Mouse (Mus musculus) liver, embryonic 15.5 days (tissue): Measurements from ENCODE around the gene Nmi. TPM values are rescaled to one million over a fixed set of nuclear protein-coding genes. Genes with fewer than 3 reads are reported as not detected.
A peak's percentile ranks its signal among the peaks of the same experiment; 100 is the strongest.

Source experiments
- ATAC-seq: fragments of 200-750 bp; cut with Nextera tagmentation; 2 replicates; pipeline ENCODE4 v1.8.0; 2017; ENCODE audit warnings: moderate number of reproducible peaks, mild to moderate bottlenecking, moderate library complexity; ENCODE audit not compliant: insufficient read depth
- H3K27ac ChIP-seq: fragments of 300-500 bp; sonication (generic); replicated peaks from 2 replicates; pipeline ENCODE4 v1.5.1; 2015; ENCODE audit warnings: mild to moderate bottlenecking, inconsistent platforms
- H3K27me3 ChIP-seq: fragments of 300-500 bp; sonication (generic); 2 replicates; pipeline ENCODE4 v1.6.1; 2015; ENCODE audit warnings: mild to moderate bottlenecking, inconsistent platforms
- H3K36me3 ChIP-seq: fragments of 300-500 bp; sonication (generic); replicated peaks from 2 replicates; pipeline ENCODE4 v1.6.1; 2015; ENCODE audit warnings: moderate library complexity, mild to moderate bottlenecking, inconsistent platforms
- H3K4me1 ChIP-seq: fragments of 300-500 bp; sonication (generic); replicated peaks from 2 replicates; pipeline ENCODE4 v1.6.1; 2015; ENCODE audit warnings: inconsistent platforms
- H3K4me2 ChIP-seq: fragments of 300-500 bp; sonication (generic); 2 replicates; pipeline ENCODE4 v1.6.1; 2015; ENCODE audit warnings: moderate library complexity, mild to moderate bottlenecking, inconsistent platforms
- H3K4me3 ChIP-seq: fragments of 300-500 bp; sonication (generic); replicated peaks from 2 replicates; pipeline ENCODE4 v1.5.1; 2015; ENCODE audit warnings: mild to moderate bottlenecking, inconsistent platforms
- H3K9ac ChIP-seq: fragments of 300-500 bp; sonication (generic); 2 replicates; pipeline ENCODE4 v1.6.1; 2015; ENCODE audit warnings: moderate library complexity, mild to moderate bottlenecking, inconsistent platforms
- H3K9me3 ChIP-seq: fragments of 300-500 bp; sonication (generic); replicated peaks from 2 replicates; pipeline ENCODE4 v1.6.1; 2016; ENCODE audit warnings: inconsistent platforms
- WGBS: fragments of 180-500 bp; shearing (Covaris S2); methylation state at CpG from one replicate; pipeline ENCODE4 v1.1.7; 2015; ENCODE audit warnings: mixed read lengths; ENCODE audit not compliant: insufficient replicate concordance; 5-methylcytosine and 5-hydroxymethylcytosine counted together
- polyA plus RNA-seq: library from polyadenylated mRNA; unstranded; fragments of >200 nt; fragmentation: Nextera tagmentation; extraction: Ambion mirVana; gene quantifications from 2 replicates; pipeline ENCODE4 v1.2.1, GENCODE M21; 2015

The Nmi gene
- polyA plus RNA-seq, 1 experiment from 2014 or later, result 11.9 TPM

DNA sequence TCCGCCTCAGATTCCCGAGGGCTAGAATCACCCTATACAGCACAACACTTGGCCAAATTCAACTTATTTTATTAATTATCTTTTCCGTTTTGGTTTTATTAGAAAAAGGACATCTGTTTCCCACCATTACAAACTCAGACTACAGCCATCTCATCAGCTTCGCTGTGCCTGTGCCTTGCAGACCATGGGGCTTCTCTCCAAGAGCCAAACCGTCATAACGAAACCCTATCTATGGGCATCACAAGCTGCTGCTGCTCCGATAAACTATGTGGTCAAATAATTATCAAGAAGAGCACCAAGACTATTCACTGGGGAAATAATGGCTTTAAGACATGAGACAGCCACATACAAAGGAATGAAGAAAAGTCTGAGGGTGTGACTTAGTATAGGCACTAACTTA lies 31.5 kb downstream of the Nmi start:
- Histone ChIP-seq H3K9me3 (no peaks in the 10 kb centered on the region), H3K27ac (0 out of 2 replicates have a peak overlapping the region, but pooled peaks have one; percentile 1), H3K27me3 (no peaks in the 10 kb centered on the region), H3K36me3 (no peaks in the 10 kb centered on the region), H3K4me2 (peak overlapping the region; percentile 2; the same call in 1 of the 2 replicates), H3K4me1 (peaks cover 34% of the 10 kb centered on the region), H3K9ac (no peak overlapping the region), H3K4me3 (no peak overlapping the region)
- 42% methylated on average over 7 of the region's 7 CpGs for WGBS
- ATAC-seq, result peak; percentile 56

DNA sequence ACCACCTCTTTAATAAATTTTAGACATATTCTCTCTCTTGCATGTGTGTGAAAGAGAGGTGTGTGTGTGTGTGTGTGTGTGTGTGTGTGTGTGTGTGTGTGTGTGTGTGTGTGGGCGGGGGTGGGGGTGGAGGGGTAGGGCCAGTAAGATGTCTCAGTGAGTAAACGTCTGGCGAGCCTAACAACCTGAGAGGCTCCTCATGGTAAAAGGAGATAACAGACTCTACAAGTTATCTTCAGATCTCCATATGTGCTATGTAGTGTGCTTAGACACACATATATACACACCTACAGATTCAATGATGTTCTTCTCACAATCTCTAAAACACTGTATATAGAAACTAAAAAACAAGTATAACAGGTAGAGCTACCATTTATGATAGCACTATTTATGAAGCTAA lies 34.5 kb downstream of the Nmi start:
- peak overlapping the region; percentile 79 for H3K27ac ChIP-seq
- peak overlapping the region; percentile 11; the same call in 1 of the 2 replicates for H3K4me2 ChIP-seq
- H3K4me1 ChIP-seq, result peaks cover 57% of the 10 kb centered on the region
- H3K9ac ChIP-seq, result no peak overlapping the region; the same call in 1 of the 2 replicates
- no peak overlapping the region for H3K4me3 ChIP-seq
- H3K27me3 ChIP-seq, result no peaks in the 10 kb centered on the region
- no peaks in the 10 kb centered on the region for H3K36me3 ChIP-seq
- no peaks in the 10 kb centered on the region for H3K9me3 ChIP-seq
- 11% methylated on average over 3 of the region's 3 CpGs for WGBS
- ATAC-seq, result peak; percentile 86

DNA sequence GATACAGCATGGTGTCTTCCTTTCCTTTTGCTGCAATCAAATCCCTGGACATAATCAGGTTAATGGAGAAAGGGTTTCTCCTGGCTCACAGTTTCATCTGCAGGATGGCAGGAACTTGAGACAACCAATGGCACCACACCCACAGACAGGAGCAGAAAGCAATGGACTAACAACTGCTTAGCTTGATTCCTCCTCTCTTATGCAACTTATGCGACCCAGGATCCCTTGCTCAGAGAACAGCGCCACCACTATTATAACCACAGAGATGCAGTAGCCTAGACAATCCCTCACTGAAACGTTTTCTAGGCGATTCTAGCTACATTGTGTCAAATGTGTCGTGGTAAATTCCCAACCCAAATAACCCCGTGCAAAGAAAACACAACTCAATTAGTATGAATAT lies 36.3 kb downstream of the Nmi start:
- peaks cover 72% of the 10 kb centered on the region for H3K4me1 ChIP-seq
- H3K4me3 ChIP-seq, result no peak overlapping the region
- H3K27ac ChIP-seq, result peak overlapping the region; percentile 34
- no peaks in the 10 kb centered on the region for H3K27me3 ChIP-seq
- ATAC-seq, result no peak
- H3K4me2 ChIP-seq, result no peak overlapping the region; the same call in 1 of the 2 replicates
- no peaks in the 10 kb centered on the region for H3K9me3 ChIP-seq
- WGBS, result 69% methylated on average over 6 of the region's 6 CpGs
- no peak overlapping the region for H3K9ac ChIP-seq
- 0 out of 2 replicates have a peak, but pooled peaks cover 4% of the 10 kb centered on the region for H3K36me3 ChIP-seq

DNA sequence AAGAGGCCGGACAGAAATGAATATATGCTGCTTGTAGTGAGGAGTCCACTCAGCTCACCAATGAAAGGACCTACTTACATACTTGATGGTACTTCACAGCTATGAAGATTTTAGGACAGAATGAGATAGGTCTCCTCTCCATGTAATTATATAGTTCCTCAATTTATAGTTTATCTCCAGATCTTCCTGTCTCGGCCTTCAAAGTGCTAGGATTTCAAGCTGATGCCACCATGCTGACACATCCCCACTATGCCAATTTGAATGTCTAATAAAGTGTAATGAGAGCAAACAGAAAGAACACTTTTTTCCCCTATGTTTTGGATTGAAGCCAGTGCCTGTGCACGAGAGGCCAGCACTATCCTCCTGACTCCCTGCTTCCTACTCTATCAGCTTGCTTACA lies 36.7 kb downstream of the Nmi start:
- peaks cover 70% of the 10 kb centered on the region for H3K4me1 ChIP-seq
- no peaks in the 10 kb centered on the region for H3K27me3 ChIP-seq
- H3K9ac ChIP-seq, result no peak overlapping the region
- ATAC-seq, result no peak
- no peak overlapping the region; the same call in 1 of the 2 replicates for H3K4me2 ChIP-seq
- H3K9me3 ChIP-seq, result no peaks in the 10 kb centered on the region
- 58% methylated on average over 3 of the region's 3 CpGs for WGBS
- 0 out of 2 replicates have a peak, but pooled peaks cover 5% of the 10 kb centered on the region for H3K36me3 ChIP-seq
- H3K27ac ChIP-seq, result 0 out of 2 replicates have a peak overlapping the region, but pooled peaks have one; percentile 1
- H3K4me3 ChIP-seq, result no peak overlapping the region

DNA sequence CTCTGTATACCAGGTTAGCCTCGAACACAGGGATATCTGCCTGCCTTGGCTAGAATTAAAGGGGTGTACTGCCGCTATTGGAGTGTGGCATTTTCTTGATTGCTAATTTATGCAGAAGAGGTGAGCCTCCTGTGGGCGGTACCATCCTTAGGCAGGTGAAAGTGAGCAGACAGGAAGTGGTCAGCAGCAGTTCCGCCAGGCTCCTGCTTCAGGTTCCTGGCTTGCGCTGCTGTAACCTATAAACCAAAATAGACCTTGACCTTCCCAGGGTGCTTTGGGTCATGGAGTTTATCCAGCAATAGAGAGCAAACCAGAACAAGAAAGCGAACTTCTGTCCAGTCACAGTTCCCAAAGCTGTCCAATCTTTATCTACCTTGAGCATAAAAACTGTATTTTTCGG lies 37.4 kb downstream of the Nmi start:
- peak overlapping the region; percentile 77 for H3K4me2 ChIP-seq

DNA sequence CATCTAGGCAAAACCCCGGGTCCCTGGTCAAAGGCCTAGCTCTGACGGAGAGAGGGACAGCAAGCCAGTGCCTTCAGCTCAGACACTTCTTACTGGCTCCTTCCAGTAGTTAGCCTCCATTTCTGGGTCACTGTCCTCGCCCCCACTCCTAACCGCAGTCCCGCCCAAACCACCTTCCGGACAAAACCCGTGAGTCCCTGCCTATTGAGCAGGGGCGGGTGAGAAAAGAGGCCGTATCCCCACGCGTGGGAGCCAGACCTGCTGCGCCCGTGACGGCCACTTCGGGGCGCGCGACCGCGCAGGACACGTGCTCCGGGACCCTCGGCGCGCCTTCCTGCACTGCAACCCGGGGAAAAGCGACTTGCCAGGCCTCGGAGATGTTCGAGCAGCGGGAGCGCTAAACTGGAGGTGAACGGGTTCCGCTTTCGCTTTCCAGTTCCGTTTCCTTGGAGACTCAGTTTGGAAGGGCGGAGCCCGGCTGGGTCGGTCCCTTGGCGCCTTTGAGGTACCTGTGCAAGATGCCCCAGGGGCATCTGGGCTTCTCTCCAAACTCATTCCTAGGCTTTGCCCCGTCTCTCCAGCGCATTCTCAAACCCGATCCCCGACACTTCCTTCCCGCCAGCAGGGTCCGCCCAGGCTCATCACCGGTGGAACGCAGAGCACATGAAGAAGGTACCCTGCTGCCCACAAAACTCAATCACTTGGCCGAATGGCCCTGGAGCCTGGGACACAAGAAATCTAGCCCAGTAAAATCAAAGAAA lies 38.5 kb downstream of the Nmi start, which contains the start of gene Rbm43:
TSS of gene Rbm43 (minus strand) at position 590 of the 761 bp plus-strand sequence.
- Histone ChIP-seq H3K4me3 (peak within 1 kb of the TSS; percentile 85), H3K36me3 (peaks cover 21% of the 10 kb centered on the region), H3K9ac (peak within 1 kb of the TSS; percentile 84), H3K9me3 (no peaks in the 10 kb centered on the region), H3K4me1 (peaks cover 70% of the 10 kb centered on the region), H3K27me3 (no peaks in the 10 kb centered on the region), H3K27ac (peak within 1 kb of the TSS; percentile 90), H3K4me2 (peak within 1 kb of the TSS; percentile 77)
- peak; percentile 67 for ATAC-seq
- WGBS, result under 1% methylated on average over 48 of the region's 48 CpGs

More for the DNA sequence above, 37.4 kb downstream of the Nmi start:
- Histone ChIP-seq H3K4me1 (peaks cover 65% of the 10 kb centered on the region), H3K9me3 (no peaks in the 10 kb centered on the region), H3K4me3 (peak overlapping the region; percentile 85), H3K27ac (peak overlapping the region; percentile 90), H3K36me3 (peaks cover 9% of the 10 kb centered on the region), H3K9ac (0 out of 2 replicates have a peak overlapping the region, but pooled peaks have one; percentile 84), H3K27me3 (no peaks in the 10 kb centered on the region)
- no peak for ATAC-seq
- whole genome bisulfite sequencing, result 68% methylated on average over 7 of the region's 7 CpGs

DNA sequence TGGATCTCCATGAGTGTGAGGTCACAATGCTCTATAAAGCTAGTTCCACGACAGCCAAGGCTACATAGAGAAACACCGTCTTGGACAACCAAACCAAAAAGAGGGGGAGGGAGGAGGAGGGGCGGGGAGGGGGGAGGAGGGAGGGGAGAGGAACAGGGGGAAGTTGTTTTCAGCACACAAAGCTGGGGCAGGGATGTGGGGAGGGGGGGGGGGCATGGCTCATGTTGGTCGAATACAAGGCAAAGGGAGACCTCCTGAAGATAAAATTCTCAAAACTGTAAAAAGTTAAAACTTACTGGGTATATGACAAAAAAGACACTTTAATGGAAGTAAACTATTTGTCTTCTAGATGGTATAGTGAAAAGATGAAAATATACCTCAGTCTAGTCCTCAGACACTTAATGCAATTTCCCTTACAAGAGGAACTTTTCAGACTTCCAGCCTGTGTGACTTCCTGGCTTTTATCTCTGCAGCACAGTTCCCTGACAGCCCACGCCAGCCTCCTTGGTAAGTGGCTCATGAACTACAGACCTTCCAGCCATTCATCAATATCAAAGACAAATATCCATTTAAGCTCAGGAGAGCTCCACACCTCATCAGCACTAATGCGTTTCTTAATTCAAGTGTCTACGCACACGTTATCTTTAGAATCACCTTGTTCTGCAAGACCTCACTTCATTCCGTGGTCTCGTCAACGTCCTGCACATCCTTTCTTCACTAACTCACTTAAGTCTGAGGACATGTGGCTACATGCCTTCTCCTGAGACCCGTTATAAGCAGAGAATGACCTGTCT lies 39.8 kb downstream of the Nmi start:
- WGBS, result 8% methylated on average over 12 of the region's 12 CpGs
- Histone ChIP-seq H3K36me3 (peaks cover 30% of the 10 kb centered on the region), H3K27me3 (no peaks in the 10 kb centered on the region), H3K4me1 (peaks cover 61% of the 10 kb centered on the region), H3K27ac (peak overlapping the region; percentile 90), H3K9me3 (no peaks in the 10 kb centered on the region), H3K4me3 (peak overlapping the region; percentile 85), H3K4me2 (peak overlapping the region; percentile 77), H3K9ac (peak overlapping the region; percentile 84)
- peak; percentile 56; the same call in 1 of the 2 replicates for ATAC-seq

DNA sequence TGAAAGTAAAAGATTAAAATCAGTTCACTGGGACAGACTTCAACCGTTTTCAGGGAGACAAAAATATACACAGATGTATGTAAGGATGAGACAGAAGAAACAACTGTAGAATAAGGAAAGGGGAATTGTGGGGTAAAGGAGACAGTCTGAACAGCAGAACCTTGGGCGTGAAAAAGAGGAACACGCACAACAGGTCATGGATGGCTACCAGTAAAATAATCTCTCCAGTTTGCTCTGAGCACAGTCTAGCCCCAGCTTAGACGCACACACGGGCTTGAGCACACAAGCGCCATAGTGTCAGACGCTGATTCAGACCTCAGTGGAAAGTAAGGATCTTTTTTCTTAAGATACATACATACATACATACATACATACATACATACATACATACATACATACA lies 42.1 kb downstream of the Nmi start:
- Histone ChIP-seq H3K36me3 (peaks cover 35% of the 10 kb centered on the region), H3K27ac (no peak overlapping the region), H3K4me1 (peaks cover 40% of the 10 kb centered on the region), H3K9ac (no peak overlapping the region), H3K4me3 (no peak overlapping the region), H3K27me3 (no peaks in the 10 kb centered on the region), H3K9me3 (no peaks in the 10 kb centered on the region), H3K4me2 (no peak overlapping the region)
- 85% methylated on average over 7 of the region's 7 CpGs for WGBS
- no peak for ATAC-seq

DNA sequence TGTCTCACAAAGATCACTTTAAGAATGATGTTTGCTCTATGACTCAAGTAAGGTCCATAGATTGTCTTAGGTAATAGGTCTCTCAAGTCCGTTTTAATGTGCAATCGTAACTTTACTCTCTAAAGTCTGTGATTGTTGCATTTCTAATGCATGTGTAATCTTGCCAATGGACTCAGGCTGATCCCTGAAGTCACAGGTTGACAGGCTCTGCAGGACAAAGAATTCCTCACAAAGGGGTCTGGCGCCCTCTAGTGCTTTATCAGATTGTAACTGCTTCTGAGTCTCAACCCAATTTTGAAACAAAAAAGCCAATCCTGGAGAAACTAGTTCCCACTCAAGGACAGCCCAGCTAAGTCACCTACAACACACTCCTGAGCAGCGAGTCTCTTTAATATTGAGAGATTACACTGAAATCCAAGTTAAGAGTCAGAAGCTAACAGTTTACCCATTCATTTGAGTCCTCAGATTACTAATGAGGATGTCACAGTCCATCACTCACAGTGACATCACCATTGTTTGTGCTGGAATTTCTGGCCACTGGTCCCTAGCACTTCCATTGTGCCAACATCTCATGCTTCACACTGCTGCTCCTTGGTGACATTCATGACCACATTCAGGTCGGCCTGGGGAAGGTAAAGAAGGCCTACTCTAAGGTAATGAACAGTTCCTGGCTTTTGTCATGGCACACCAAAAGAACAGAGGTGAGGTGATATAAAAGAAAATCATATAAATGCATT lies 58.2 kb downstream of the Nmi start:
- Histone ChIP-seq H3K36me3 (no peaks in the 10 kb centered on the region), H3K27ac (no peak overlapping the region), H3K27me3 (no peaks in the 10 kb centered on the region), H3K4me3 (no peak overlapping the region), H3K9ac (no peak overlapping the region), H3K4me1 (no peaks in the 10 kb centered on the region), H3K4me2 (no peak overlapping the region), H3K9me3 (no peaks in the 10 kb centered on the region)
- no peak for ATAC-seq
- WGBS, result 17% methylated on average over 5 of the region's 5 CpGs

DNA sequence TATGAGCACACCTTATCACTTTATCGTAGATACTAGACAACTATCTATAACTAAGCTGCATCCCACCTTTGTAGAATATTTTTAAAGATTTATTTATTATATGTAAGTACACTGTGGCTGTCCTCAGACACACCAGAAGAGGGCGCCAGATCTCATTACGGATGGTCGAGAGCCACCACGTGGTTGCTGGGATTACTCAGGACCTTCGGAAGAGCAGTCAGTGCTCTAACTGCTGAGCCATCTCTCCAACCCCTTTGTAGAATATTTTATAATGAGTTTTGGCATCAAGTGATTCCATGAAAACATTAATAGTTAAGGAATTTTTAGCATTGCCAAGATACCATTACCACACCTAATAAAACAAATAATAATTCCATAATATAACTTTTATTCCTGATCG lies 58.8 kb downstream of the Nmi start:
- Histone ChIP-seq H3K4me3 (no peak overlapping the region), H3K36me3 (no peaks in the 10 kb centered on the region), H3K9ac (no peak overlapping the region), H3K27me3 (no peaks in the 10 kb centered on the region), H3K9me3 (no peaks in the 10 kb centered on the region), H3K4me1 (no peaks in the 10 kb centered on the region), H3K4me2 (no peak overlapping the region), H3K27ac (no peak overlapping the region)
- WGBS, result 43% methylated on average over 7 of the region's 7 CpGs
- ATAC-seq, result no peak
